Mouse (Mus musculus): ENCODE results near the gene Olfr524. TPM values are rescaled to one million over a fixed set of nuclear protein-coding genes. Genes with fewer than 3 reads are reported as not detected.

The Olfr524 gene
- polyA plus RNA-seq, 1 experiment from 2014 or later = not detected

- Histone ChIP-seq H3K27ac (ENCODE audit: low read length) (no peak overlapping the region), H3K9me3 (ENCODE audit: control insufficient read depth, low read depth, low read length) (no peaks in the 10 kb centered on the region), H3K4me1 (ENCODE audit: control insufficient read depth, insufficient read depth, low read length) (no peaks in the 10 kb centered on the region), H3K4me3 (ENCODE audit: low read depth, low read length) (no peak overlapping the region), H3K27me3 (ENCODE audit: control insufficient read depth, insufficient read depth, low read length) (no peaks in the 10 kb centered on the region), H3K4me2 (replicated peaks; ENCODE audit: low read depth, low read length) (no peak overlapping the region), H3K9ac (replicated peaks; ENCODE audit: low read depth, low read length) (no peak overlapping the region), H3K36me3 (ENCODE audit: control insufficient read depth, insufficient read depth, low read length) (no peaks in the 10 kb centered on the region)
- 42% methylated on average over 2 of the region's 2 CpGs for WGBS
- no peak for ATAC-seq (ENCODE audit: insufficient number of reproducible peaks, insufficient read depth, low FRiP score, low read depth)
Measured at GRCm38 (mm10) chr7:140192445-140192844, 13.3 kb downstream of the Olfr524 start.

- H3K4me2 ChIP-seq (replicated peaks; ENCODE audit: low read depth, low read length) = no peak overlapping the region
- no peaks in the 10 kb centered on the region for H3K36me3 ChIP-seq (ENCODE audit: control insufficient read depth, insufficient read depth, low read length)
- no peaks in the 10 kb centered on the region for H3K27me3 ChIP-seq (ENCODE audit: control insufficient read depth, insufficient read depth, low read length)
- WGBS = 87% methylated on average over 1 of the region's 1 CpGs
- H3K4me1 ChIP-seq (ENCODE audit: control insufficient read depth, insufficient read depth, low read length) = no peaks in the 10 kb centered on the region
- ATAC-seq (ENCODE audit: insufficient number of reproducible peaks, insufficient read depth, low FRiP score, low read depth) = no peak
- H3K9ac ChIP-seq (replicated peaks; ENCODE audit: low read depth, low read length) = no peak overlapping the region
- H3K4me3 ChIP-seq (ENCODE audit: low read depth, low read length) = no peak overlapping the region
- no peak overlapping the region for H3K27ac ChIP-seq (ENCODE audit: low read length)
- H3K9me3 ChIP-seq (ENCODE audit: control insufficient read depth, low read depth, low read length) = no peaks in the 10 kb centered on the region
Measured at GRCm38 (mm10) chr7:140190435-140190834, 15.3 kb downstream of the Olfr524 start.

DNA sequence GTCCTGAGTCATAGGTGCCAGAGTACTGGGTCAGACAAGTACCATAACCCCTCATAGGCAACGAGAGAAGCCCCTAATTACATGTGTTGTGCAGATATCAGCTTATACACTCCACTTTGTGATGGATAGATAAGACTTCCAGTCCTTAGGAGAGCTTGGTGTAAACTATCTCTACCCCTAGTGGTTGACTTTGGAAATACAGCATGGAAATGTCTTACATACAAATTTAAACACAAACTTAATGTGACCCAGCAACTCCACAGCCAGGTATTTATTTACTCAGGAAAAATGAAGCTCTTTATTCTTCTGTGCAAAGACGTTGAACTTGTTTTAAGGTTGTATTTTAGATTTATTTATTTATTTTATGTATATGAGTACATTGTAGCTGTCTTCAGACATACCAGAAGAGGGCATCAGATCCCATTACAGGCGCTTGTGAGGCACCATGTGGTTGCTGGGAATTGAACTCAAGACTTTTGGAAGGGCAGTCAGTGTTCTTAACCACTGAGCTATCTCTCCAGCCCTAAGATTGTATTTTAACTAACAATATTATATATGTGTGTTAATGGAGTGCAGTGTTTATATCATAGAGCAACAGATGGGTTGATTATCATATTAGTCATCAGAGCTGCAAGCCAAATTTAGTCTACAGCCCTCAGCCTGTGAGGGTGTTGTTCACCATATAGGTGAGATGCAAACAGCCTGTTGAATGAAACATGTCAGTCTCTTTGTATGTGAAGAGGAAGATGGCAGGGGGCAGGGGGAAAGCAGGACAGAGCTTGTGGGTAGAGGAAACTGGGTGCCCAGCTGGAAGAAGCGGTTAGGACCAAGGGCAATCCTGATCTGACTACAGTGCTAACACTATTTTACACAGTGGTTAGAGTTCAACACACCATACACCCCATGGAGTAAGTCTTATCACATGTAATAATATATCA is 17.1 kb downstream of the Olfr524 start:
- H3K4me1 ChIP-seq (ENCODE audit: control insufficient read depth, insufficient read depth, low read length) = no peaks in the 10 kb centered on the region
- no peaks in the 10 kb centered on the region for H3K36me3 ChIP-seq (ENCODE audit: control insufficient read depth, insufficient read depth, low read length)
- no peak for ATAC-seq (ENCODE audit: insufficient number of reproducible peaks, insufficient read depth, low FRiP score, low read depth)
- no peak overlapping the region for H3K4me3 ChIP-seq (ENCODE audit: low read depth, low read length)
- no peak overlapping the region for H3K9ac ChIP-seq (replicated peaks; ENCODE audit: low read depth, low read length)
- H3K27me3 ChIP-seq (ENCODE audit: control insufficient read depth, insufficient read depth, low read length) = no peaks in the 10 kb centered on the region
- WGBS = 58% methylated on average over 4 of the region's 4 CpGs
- no peaks in the 10 kb centered on the region for H3K9me3 ChIP-seq (ENCODE audit: control insufficient read depth, low read depth, low read length)
- H3K4me2 ChIP-seq (replicated peaks; ENCODE audit: low read depth, low read length) = no peak overlapping the region
- no peak overlapping the region for H3K27ac ChIP-seq (ENCODE audit: low read length)

DNA sequence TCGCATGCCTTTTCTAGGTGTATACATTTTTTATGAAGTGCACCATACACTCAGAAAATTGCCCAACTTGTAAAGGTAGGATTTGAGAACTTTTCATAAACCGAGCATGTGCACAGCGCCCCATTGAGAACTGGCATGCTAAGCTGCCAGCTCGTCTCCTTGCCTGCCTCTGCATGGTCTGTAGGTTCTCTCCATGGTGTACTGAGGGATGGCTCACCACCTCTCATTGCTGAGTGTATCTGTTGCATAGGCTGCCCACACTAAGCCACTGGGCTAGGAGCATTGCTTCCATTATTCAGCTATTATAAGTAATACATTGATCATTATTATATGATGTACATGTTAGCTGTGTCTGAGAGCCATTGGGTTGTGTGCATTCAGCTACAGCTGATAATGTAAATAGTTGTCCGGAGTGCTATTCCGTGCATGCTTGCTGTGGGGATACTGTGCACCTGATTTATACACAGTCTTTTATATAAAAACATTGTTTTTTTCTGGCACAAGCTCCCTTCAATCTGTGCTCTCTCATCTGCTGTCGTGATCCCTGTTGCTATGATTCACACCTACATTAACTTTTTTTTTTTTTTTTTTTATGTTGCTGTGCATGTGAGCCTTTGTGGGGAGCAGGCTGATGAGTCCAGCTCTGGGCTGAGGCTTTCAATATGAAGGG is 17.9 kb downstream of the Olfr524 start:
- no peak for ATAC-seq (ENCODE audit: insufficient number of reproducible peaks, insufficient read depth, low FRiP score, low read depth)

DNA sequence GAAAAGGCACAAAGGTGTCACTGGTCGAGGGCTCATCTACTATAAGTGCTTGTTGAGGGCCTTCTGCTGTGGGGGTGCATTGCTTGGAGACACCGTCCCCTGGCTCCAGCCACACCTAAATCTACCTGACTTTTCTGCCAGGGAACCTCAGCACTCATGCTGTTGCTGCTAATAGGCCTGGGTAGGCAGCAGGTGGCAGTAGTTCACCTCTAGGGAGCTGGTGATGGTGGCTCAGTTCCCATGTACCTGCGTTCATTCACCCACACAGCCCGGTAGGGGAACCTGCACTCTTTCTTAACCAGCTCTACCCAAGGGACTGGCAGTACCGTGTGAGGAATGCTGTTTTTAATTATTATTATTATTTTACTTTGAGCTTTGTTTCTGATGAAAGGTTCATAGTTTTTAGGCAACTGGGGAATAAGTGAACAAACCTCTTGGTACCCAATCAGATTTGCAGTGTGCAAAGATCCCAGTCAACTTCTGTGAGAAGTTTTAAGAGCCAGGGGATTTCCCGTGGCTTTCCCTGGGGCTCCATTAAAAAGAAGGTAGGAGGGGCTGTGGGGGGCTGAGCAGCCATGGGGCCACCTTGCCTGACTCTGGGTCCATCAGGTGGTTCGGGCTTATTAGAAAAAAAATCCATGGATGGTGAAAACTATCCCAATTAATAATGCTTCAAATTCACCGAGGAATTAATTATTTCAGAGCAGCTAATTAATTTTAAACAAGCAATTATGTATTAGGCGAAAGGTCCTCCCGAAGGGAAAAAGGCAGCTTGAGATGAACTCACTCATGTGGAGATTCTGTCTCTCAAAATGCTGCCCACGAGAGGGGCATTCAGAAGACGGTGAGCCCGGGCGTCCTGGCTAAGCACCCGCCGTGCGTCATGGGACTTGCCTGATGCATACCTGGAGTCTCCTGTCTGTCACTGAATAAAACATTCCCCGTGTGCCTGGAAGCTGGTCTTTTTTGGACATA is 18.8 kb downstream of the Olfr524 start:
- Histone ChIP-seq H3K27ac (ENCODE audit: low read length) (no peak overlapping the region), H3K4me3 (ENCODE audit: low read depth, low read length) (no peak overlapping the region), H3K27me3 (ENCODE audit: control insufficient read depth, insufficient read depth, low read length) (no peaks in the 10 kb centered on the region), H3K36me3 (ENCODE audit: control insufficient read depth, insufficient read depth, low read length) (no peaks in the 10 kb centered on the region), H3K4me2 (replicated peaks; ENCODE audit: low read depth, low read length) (no peak overlapping the region), H3K9ac (replicated peaks; ENCODE audit: low read depth, low read length) (no peak overlapping the region), H3K9me3 (ENCODE audit: control insufficient read depth, low read depth, low read length) (no peaks in the 10 kb centered on the region), H3K4me1 (ENCODE audit: control insufficient read depth, insufficient read depth, low read length) (no peaks in the 10 kb centered on the region)
- WGBS = 65% methylated on average over 18 of the region's 18 CpGs
- no peak for ATAC-seq (ENCODE audit: insufficient number of reproducible peaks, insufficient read depth, low FRiP score, low read depth)

More for the DNA sequence above, 17.9 kb downstream of the Olfr524 start:
- no peaks in the 10 kb centered on the region for H3K9me3 ChIP-seq (ENCODE audit: control insufficient read depth, low read depth, low read length)
- 86% methylated on average over 7 of the region's 7 CpGs for WGBS
- H3K36me3 ChIP-seq (ENCODE audit: control insufficient read depth, insufficient read depth, low read length) = no peaks in the 10 kb centered on the region
- no peak overlapping the region for H3K4me3 ChIP-seq (ENCODE audit: low read depth, low read length)
- no peak overlapping the region for H3K27ac ChIP-seq (ENCODE audit: low read length)
- H3K4me2 ChIP-seq (replicated peaks; ENCODE audit: low read depth, low read length) = no peak overlapping the region
- no peak overlapping the region for H3K9ac ChIP-seq (replicated peaks; ENCODE audit: low read depth, low read length)
- H3K27me3 ChIP-seq (ENCODE audit: control insufficient read depth, insufficient read depth, low read length) = no peaks in the 10 kb centered on the region
- no peaks in the 10 kb centered on the region for H3K4me1 ChIP-seq (ENCODE audit: control insufficient read depth, insufficient read depth, low read length)

GRCm38 (mm10) chr7:140184206-140184605 is 21.6 kb downstream of the Olfr524 start:
- no peak overlapping the region for H3K27ac ChIP-seq (ENCODE audit: low read length)
- H3K4me1 ChIP-seq (ENCODE audit: control insufficient read depth, insufficient read depth, low read length) = no peaks in the 10 kb centered on the region
- H3K36me3 ChIP-seq (ENCODE audit: control insufficient read depth, insufficient read depth, low read length) = no peaks in the 10 kb centered on the region
- no peak for ATAC-seq (ENCODE audit: insufficient number of reproducible peaks, insufficient read depth, low FRiP score, low read depth)
- no peaks in the 10 kb centered on the region for H3K9me3 ChIP-seq (ENCODE audit: control insufficient read depth, low read depth, low read length)
- no peak overlapping the region for H3K9ac ChIP-seq (replicated peaks; ENCODE audit: low read depth, low read length)
- H3K4me3 ChIP-seq (ENCODE audit: low read depth, low read length) = no peak overlapping the region
- 84% methylated on average over 4 of the region's 4 CpGs for WGBS
- no peak overlapping the region for H3K4me2 ChIP-seq (replicated peaks; ENCODE audit: low read depth, low read length)
- H3K27me3 ChIP-seq (ENCODE audit: control insufficient read depth, insufficient read depth, low read length) = no peaks in the 10 kb centered on the region

- Histone ChIP-seq H3K27ac (ENCODE audit: low read length) (no peak overlapping the region), H3K36me3 (ENCODE audit: control insufficient read depth, insufficient read depth, low read length) (no peaks in the 10 kb centered on the region), H3K9me3 (ENCODE audit: control insufficient read depth, low read depth, low read length) (no peaks in the 10 kb centered on the region), H3K27me3 (ENCODE audit: control insufficient read depth, insufficient read depth, low read length) (no peaks in the 10 kb centered on the region), H3K9ac (replicated peaks; ENCODE audit: low read depth, low read length) (no peak overlapping the region), H3K4me2 (replicated peaks; ENCODE audit: low read depth, low read length) (no peak overlapping the region), H3K4me1 (ENCODE audit: control insufficient read depth, insufficient read depth, low read length) (no peaks in the 10 kb centered on the region), H3K4me3 (ENCODE audit: low read depth, low read length) (no peak overlapping the region)
- no peak for ATAC-seq (ENCODE audit: insufficient number of reproducible peaks, insufficient read depth, low FRiP score, low read depth)
- WGBS = 83% methylated on average over 2 of the region's 2 CpGs
Measured at GRCm38 (mm10) chr7:140180692-140181091, 25.1 kb downstream of the Olfr524 start.

GRCm38 (mm10) chr7:140179176-140179575 is 26.6 kb downstream of the Olfr524 start:
- Histone ChIP-seq H3K9me3 (ENCODE audit: control insufficient read depth, low read depth, low read length) (no peaks in the 10 kb centered on the region), H3K4me1 (ENCODE audit: control insufficient read depth, insufficient read depth, low read length) (no peaks in the 10 kb centered on the region), H3K4me2 (replicated peaks; ENCODE audit: low read depth, low read length) (no peak overlapping the region), H3K27me3 (ENCODE audit: control insufficient read depth, insufficient read depth, low read length) (no peaks in the 10 kb centered on the region), H3K9ac (replicated peaks; ENCODE audit: low read depth, low read length) (no peak overlapping the region), H3K36me3 (ENCODE audit: control insufficient read depth, insufficient read depth, low read length) (no peaks in the 10 kb centered on the region), H3K27ac (ENCODE audit: low read length) (no peak overlapping the region), H3K4me3 (ENCODE audit: low read depth, low read length) (no peak overlapping the region)
- 86% methylated on average over 2 of the region's 2 CpGs for WGBS
- ATAC-seq (ENCODE audit: insufficient number of reproducible peaks, insufficient read depth, low FRiP score, low read depth) = no peak
